20 mouse cellular contexts compared by ENCODE assay signal in the genomic region with DNA sequence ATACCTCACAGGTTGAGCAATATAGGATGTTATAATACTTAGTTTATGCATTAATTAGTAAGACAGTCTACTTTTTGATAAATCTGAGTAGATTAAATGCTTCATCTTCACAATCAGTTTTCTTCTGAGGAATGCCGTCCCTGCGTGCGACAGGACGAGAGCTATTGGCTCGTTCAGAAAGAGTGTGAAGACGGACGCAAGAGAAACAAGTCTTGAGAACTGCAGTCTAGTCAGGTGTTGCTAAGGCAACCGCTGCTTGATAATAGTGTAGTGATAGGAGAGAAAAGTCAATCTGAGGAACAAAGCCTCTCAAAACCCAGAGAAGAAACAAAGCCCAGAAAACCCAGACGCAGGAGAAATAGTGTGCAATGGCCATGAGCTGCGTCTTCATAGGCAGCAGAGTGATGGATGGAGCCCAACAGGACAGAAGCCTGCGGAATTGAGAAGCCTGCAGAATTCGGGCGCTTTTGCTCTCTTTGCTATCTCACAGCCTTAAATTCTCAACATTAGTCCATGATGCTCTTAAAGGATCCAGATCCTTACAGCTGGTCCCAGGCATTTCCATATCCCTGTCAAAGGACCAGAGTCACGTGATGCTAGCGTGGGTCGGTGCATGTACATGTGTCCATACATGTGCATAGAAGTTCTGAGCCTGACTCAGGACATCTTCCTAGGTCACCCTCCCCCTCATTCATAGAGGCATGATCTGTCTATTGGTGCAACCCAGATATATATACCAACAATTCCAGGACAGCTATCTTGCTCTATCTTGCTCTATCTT.
DNase-seq lines count a peak whose midpoint lies in the region; ATAC-seq lines count a peak whose summit lies in the region.
"Had no signal": no experiment of that assay in that cellular context is flagged by ENCODE, and none has a peak within 500 bp of the region (broad histone marks: within the 10 kb centered on the region; RNA-seq: fewer than 3 reads in every experiment).

No protein-coding gene starts in this region.

- no peaks in the 10 kb centered on the region for H3K36me3 ChIP-seq in hindbrain, embryonic 12.5 days
- no peaks in the 10 kb centered on the region for H3K36me3 ChIP-seq in midbrain, embryonic 15.5 days (replicated peaks)
- H3K36me3 ChIP-seq: G1E; heart, embryonic 12.5 days; intestine, embryonic 15.5 days; liver, embryonic 12.5 days; lung, embryonic 15.5 days; neural tube, embryonic 13.5 days; stomach, embryonic 15.5 days had no signal

- 69% methylated on average over 16 of the region's 16 CpGs for WGBS in hindbrain, embryonic 12.5 days
- WGBS in midbrain, embryonic 15.5 days = 60% methylated on average over 16 of the region's 16 CpGs

- H3K9ac ChIP-seq in hindbrain, embryonic 12.5 days = no peak overlapping the region
- H3K9ac ChIP-seq in midbrain, embryonic 15.5 days = no peak overlapping the region
- H3K9ac ChIP-seq: heart, embryonic 12.5 days; intestine, embryonic 15.5 days; liver, embryonic 12.5 days; lung, embryonic 15.5 days; neural tube, embryonic 13.5 days; stomach, embryonic 15.5 days had no signal

- H3K27ac ChIP-seq in hindbrain, embryonic 12.5 days = no peak overlapping the region
- peak overlapping the region; percentile 61 for H3K27ac ChIP-seq in midbrain, embryonic 15.5 days
- H3K27ac ChIP-seq: intestine, embryonic 15.5 days; layer of hippocampus, adult 2 months; liver, embryonic 12.5 days; lung, embryonic 15.5 days; neural tube, embryonic 13.5 days; stomach, embryonic 15.5 days had no signal

- ATAC-seq in hindbrain, embryonic 12.5 days (ENCODE audit: low FRiP score) = 0 out of 2 replicates have a peak, but pooled peaks have one; percentile 43
- ATAC-seq in midbrain, embryonic 15.5 days (replicated peaks) = peak; percentile 93
- ATAC-seq: CD4-positive, CD25-positive, alpha-beta regulatory T cell, adult 4 months; intestine, embryonic 15.5 days; liver, embryonic 12.5 days had no signal

- no peak overlapping the region for H3K4me2 ChIP-seq in hindbrain, embryonic 12.5 days (replicated peaks)
- H3K4me2 ChIP-seq in midbrain, embryonic 15.5 days = peak overlapping the region; percentile 10; the same call in 1 of the 2 replicates
- H3K4me2 ChIP-seq: heart, embryonic 12.5 days; intestine, embryonic 15.5 days; liver, embryonic 12.5 days; lung, embryonic 15.5 days; neural tube, embryonic 13.5 days; stomach, embryonic 15.5 days had no signal

- H3K4me3 ChIP-seq in hindbrain, embryonic 12.5 days = no peak overlapping the region
- no peak overlapping the region for H3K4me3 ChIP-seq in midbrain, embryonic 15.5 days
- H3K4me3 ChIP-seq: erythroblast, embryonic 14.5 days; heart, embryonic 12.5 days; intestine, embryonic 15.5 days; layer of hippocampus, adult 2 months; liver, embryonic 12.5 days; lung, embryonic 15.5 days; neural tube, embryonic 13.5 days; stomach, embryonic 15.5 days had no signal

- H3K27me3 ChIP-seq in hindbrain, embryonic 12.5 days = no peaks in the 10 kb centered on the region
- H3K27me3 ChIP-seq in midbrain, embryonic 15.5 days (replicated peaks) = no peaks in the 10 kb centered on the region
- H3K27me3 ChIP-seq: heart, embryonic 12.5 days; intestine, embryonic 15.5 days; liver, embryonic 12.5 days; lung, embryonic 15.5 days; neural tube, embryonic 13.5 days; stomach, embryonic 15.5 days had no signal

- peak; percentile 5 for DNase-seq in embryo, embryonic 10.5 days (ENCODE audit: low spot score)
- no peak for DNase-seq in embryo, embryonic 11 days
- DNase-seq in R1 (ENCODE audit: low read depth, low spot score) = peak; percentile 11
- no peak for DNase-seq in left cerebral cortex, adult 18-20 months (ENCODE audit: low spot score in 2 of 2)
- DNase-seq in layer of hippocampus, adult 11-12 months (ENCODE audit: low spot score) = no peak
- no peak for DNase-seq in thymus, adult 18-20 months
- DNase-seq: cerebellum, adult 11 months; cerebellum, postnatal 25 days had no signal

- no peaks in the 10 kb centered on the region for H3K9me3 ChIP-seq in hindbrain, embryonic 12.5 days (replicated peaks)
- no peaks in the 10 kb centered on the region for H3K9me3 ChIP-seq in midbrain, embryonic 15.5 days
- H3K9me3 ChIP-seq: heart, embryonic 12.5 days; intestine, embryonic 15.5 days; liver, embryonic 12.5 days; lung, embryonic 15.5 days; neural tube, embryonic 13.5 days; stomach, embryonic 15.5 days had no signal

- no peaks in the 10 kb centered on the region for H3K4me1 ChIP-seq in hindbrain, embryonic 12.5 days
- H3K4me1 ChIP-seq in midbrain, embryonic 15.5 days = peaks cover 5% of the 10 kb centered on the region; the same call in 1 of the 2 replicates
- H3K4me1 ChIP-seq: heart, embryonic 12.5 days; intestine, embryonic 15.5 days; liver, embryonic 12.5 days; lung, embryonic 15.5 days; neural tube, embryonic 13.5 days; stomach, embryonic 15.5 days had no signal

Comparison
In these comparisons a context has a peak if more than half of its experiments do, and no peak if none do; other contexts are left out.
1. DNase-seq: peak in embryo, embryonic 10.5 days (single experiment) and R1 (single experiment); none in embryo, embryonic 11 days (single experiment), left cerebral cortex, adult 18-20 months (0 of 2), layer of hippocampus, adult 11-12 months (single experiment) and thymus, adult 18-20 months (0 of 2).